Mouse (Mus musculus): ENCODE results near the gene Ush1g. TPM values are rescaled to one million over a fixed set of nuclear protein-coding genes. Genes with fewer than 3 reads are reported as not detected.

Gene Ush1g
- total RNA-seq (2015) (not detected in 2 replicates), total RNA-seq (2017) (not detected in 2 replicates)

DNA sequence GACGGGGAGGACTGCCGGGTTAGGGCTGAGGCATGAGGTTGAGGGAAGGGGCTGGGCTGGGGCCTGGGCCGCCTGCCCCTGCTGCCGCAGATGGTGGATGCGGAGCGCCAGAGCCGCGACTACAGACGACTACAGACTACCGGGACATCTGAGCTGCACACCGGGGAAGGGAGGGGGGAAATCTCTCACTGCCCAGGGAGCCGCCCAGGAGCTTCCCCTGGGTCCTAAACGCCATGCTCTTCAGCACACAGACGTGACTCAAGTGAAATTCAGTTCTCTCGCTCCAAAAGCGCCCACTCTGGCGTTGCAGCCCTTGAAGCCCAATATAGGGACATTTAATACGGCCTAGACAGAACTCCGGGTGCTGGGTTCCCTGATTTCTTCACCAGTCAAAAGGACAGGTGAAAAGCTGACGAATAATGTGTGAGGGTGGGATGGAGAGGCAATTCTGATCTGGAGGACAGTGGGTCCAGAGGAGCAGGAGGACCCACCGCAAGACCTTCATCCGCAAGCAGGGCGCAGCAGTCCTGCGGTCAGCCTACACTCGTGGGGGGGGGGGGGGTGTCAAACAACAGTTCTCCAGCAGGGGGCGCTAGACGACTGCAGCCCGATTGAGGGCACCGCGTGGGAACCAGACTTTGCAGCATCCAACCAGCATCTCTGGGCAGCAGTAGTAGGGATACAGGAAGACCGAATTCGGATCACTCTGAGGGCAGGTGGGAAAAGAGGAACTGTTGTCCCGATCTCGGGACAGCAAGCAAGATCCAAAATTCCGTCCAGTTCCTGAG, at the start of gene Ush1g:
Gene Ush1g, minus strand, starts transcription at position 136 of the 788 bp plus-strand sequence.
- ATAC-seq (replicated peaks; ENCODE audit: poor library complexity): peak; percentile 71

GRCm38 (mm10) chr11:115371354-115371753, 49.5 kb upstream of the Ush1g start:
- ATAC-seq (replicated peaks; ENCODE audit: poor library complexity): no peak

GRCm38 (mm10) chr11:115370368-115370767, 48.5 kb upstream of the Ush1g start:
- 0 out of 2 replicates have a peak, but pooled peaks have one; percentile 32 for ATAC-seq (replicated peaks; ENCODE audit: poor library complexity)

GRCm38 (mm10) chr11:115367395-115367944, 45.6 kb upstream of the Ush1g start, which contains the start of gene Hid1:
Hid1 (minus strand) TSS chr11:115367756.
- peak; percentile 91 for ATAC-seq (replicated peaks; ENCODE audit: poor library complexity)

GRCm38 (mm10) chr11:115366706-115367394, 45.0 kb upstream of the Ush1g start:
- no peak for ATAC-seq (replicated peaks; ENCODE audit: poor library complexity)

- ATAC-seq (replicated peaks; ENCODE audit: poor library complexity): no peak
These were observed 44.3 kb upstream of the Ush1g start for GRCm38 (mm10) chr11:115366039-115366705.

GRCm38 (mm10) chr11:115364136-115364535, 42.3 kb upstream of the Ush1g start:
- no peak for ATAC-seq (replicated peaks; ENCODE audit: poor library complexity)

- peak; percentile 51 for ATAC-seq (replicated peaks; ENCODE audit: poor library complexity)
These were observed 37.9 kb upstream of the Ush1g start for GRCm38 (mm10) chr11:115359726-115360125.

- ATAC-seq (replicated peaks; ENCODE audit: poor library complexity): no peak
These were observed 37.5 kb upstream of the Ush1g start for GRCm38 (mm10) chr11:115359293-115359692.

DNA sequence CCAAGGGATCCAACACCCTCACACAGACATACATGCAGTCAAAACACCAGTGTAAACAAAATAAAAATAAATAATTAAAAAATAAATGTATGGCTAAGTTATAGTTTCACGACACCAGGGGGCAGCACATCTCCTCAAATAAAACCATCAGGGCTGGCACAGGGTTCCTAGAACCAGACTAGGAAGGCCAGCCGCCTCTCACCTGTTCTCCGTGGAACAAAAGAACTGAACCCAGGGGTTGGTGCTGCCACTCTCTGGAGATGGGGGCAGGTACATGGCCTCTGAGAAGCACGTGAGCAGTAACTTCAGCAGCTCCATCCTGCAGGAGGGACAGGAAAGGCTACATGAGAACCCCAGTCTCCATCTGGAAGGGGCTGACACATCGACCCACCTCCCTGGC, 36.6 kb upstream of the Ush1g start:
- ATAC-seq (replicated peaks; ENCODE audit: poor library complexity): peak; percentile 59; the same call in 1 of the 2 replicates

GRCm38 (mm10) chr11:115354183-115354582, 32.3 kb upstream of the Ush1g start:
- ATAC-seq (replicated peaks; ENCODE audit: poor library complexity): peak; percentile 86

GRCm38 (mm10) chr11:115353375-115353774, 31.5 kb upstream of the Ush1g start:
- ATAC-seq (replicated peaks; ENCODE audit: poor library complexity): no peak

- ATAC-seq (replicated peaks; ENCODE audit: poor library complexity): no peak
These were observed 28.1 kb upstream of the Ush1g start for GRCm38 (mm10) chr11:115349976-115350375.

- ATAC-seq (replicated peaks; ENCODE audit: poor library complexity): no peak
These were observed 26.9 kb upstream of the Ush1g start for GRCm38 (mm10) chr11:115348681-115349248.

GRCm38 (mm10) chr11:115345515-115345914, 23.7 kb upstream of the Ush1g start:
- ATAC-seq (replicated peaks; ENCODE audit: poor library complexity): no peak

GRCm38 (mm10) chr11:115344967-115345366, 23.1 kb upstream of the Ush1g start:
- ATAC-seq (replicated peaks; ENCODE audit: poor library complexity): peak; percentile 88

- no peak for ATAC-seq (replicated peaks; ENCODE audit: poor library complexity)
These were observed 20.0 kb upstream of the Ush1g start for GRCm38 (mm10) chr11:115341866-115342265.

DNA sequence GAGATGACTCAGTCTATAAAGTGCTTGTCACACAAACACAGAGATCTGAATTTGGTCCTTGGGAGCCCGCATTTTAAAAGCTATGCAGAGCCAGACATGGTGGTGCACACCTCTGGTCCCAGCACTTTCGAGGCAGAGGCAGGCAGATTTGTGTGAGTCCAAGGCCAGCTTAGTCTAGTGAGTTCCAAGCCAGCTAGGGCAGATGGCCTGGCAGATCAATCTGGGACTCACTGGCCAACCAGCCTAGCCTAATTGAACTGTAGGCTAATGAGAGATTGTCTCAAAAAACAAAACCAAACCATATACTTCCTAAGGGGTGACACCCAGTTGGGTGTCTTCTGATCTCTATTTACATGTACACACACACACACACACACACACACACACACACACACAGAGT, 19.4 kb upstream of the Ush1g start:
- no peak for ATAC-seq (replicated peaks; ENCODE audit: poor library complexity)

- no peak for ATAC-seq (replicated peaks; ENCODE audit: poor library complexity)
These were observed 16.0 kb upstream of the Ush1g start for GRCm38 (mm10) chr11:115337826-115338225.

GRCm38 (mm10) chr11:115337350-115337749, 15.5 kb upstream of the Ush1g start:
- no peak for ATAC-seq (replicated peaks; ENCODE audit: poor library complexity)

DNA sequence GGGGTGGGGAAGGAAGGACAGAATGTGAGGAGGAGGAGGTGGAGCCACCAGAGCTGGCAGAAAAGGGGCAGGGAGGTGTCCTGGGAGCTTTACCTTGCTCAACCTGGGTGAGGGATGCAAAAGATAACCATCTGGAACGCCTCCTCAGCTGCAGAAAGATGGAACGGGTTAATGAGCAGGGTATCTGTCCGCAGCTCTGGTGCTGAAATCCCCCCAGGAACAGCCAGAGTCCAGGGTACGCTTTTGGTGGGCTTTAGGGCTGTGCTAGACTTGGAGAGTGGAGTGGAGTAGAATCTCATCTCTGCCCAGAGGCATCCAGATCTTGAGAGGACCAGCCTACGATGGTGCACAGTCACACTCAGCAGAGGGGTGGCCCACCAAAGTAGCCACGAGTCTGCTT, 14.3 kb upstream of the Ush1g start:
- ATAC-seq (replicated peaks; ENCODE audit: poor library complexity): no peak
